Mouse (Mus musculus) limb, embryonic 14.5 days (tissue): ENCODE data around the gene Gdi1. TPM values are rescaled to one million over a fixed set of nuclear protein-coding genes. Genes with fewer than 3 reads are reported as not detected.
"Not testable (repeated sequence)": the region's sequence is repeated elsewhere in the genome, so short reads cannot be mapped to it uniquely, and the experiment has no call there.

Experiments used
- ATAC-seq: fragments of 200-750 bp; cut with Nextera tagmentation; 2 replicates; pipeline ENCODE4 v1.8.0; 2017; ENCODE audit warnings: low read depth, moderate number of reproducible peaks, moderate TSS enrichment; ENCODE audit not compliant: low FRiP score
- DNase-seq: peaks from one replicate; pipeline ENCODE4 v3.0.0-alpha.2; 2015; ENCODE audit warnings: low spot score
- H3K27ac ChIP-seq: fragments of 300-500 bp; sonication (generic); replicated peaks from 2 replicates; pipeline ENCODE4 v1.5.1; 2014; ENCODE audit warnings: low read depth, mild to moderate bottlenecking, low read length, moderate library complexity, mixed read lengths
- H3K27me3 ChIP-seq: fragments of 300-500 bp; sonication (generic); 2 replicates; pipeline ENCODE4 v1.6.1; 2014; ENCODE audit warnings: low read length, mixed read lengths; ENCODE audit not compliant: control insufficient read depth, insufficient read depth
- H3K36me3 ChIP-seq: fragments of 300-500 bp; sonication (generic); 2 replicates; pipeline ENCODE4 v1.6.1; 2014; ENCODE audit warnings: mild to moderate bottlenecking, low read length, moderate library complexity, mixed read lengths; ENCODE audit not compliant: control insufficient read depth, insufficient read depth
- H3K4me1 ChIP-seq: fragments of 300-500 bp; sonication (generic); 2 replicates; pipeline ENCODE4 v1.6.1; 2014; ENCODE audit warnings: antibody characterized with exemption, low read length, mixed read lengths; ENCODE audit not compliant: control insufficient read depth, insufficient read depth
- H3K4me2 ChIP-seq: fragments of 300-500 bp; sonication (generic); replicated peaks from 2 replicates; pipeline ENCODE4 v1.6.1; 2014; ENCODE audit warnings: low read depth, mild to moderate bottlenecking, low read length, moderate library complexity; ENCODE audit not compliant: severe bottlenecking
- H3K4me3 ChIP-seq: fragments of 300-500 bp; sonication (generic); replicated peaks from 2 replicates; pipeline ENCODE4 v1.5.1; 2014; ENCODE audit warnings: low read length
- H3K9ac ChIP-seq: fragments of 300-500 bp; sonication (generic); 2 replicates; pipeline ENCODE4 v1.6.1; 2014; ENCODE audit warnings: mild to moderate bottlenecking, low read depth, low read length, moderate library complexity; ENCODE audit not compliant: severe bottlenecking
- H3K9me3 ChIP-seq: fragments of 300-500 bp; sonication (generic); 2 replicates; pipeline ENCODE4 v1.6.1; 2016; ENCODE audit warnings: low read length; ENCODE audit not compliant: control insufficient read depth
- POLR2A ChIP-seq: fragments of 200-500 bp; IDR thresholded peaks from 2 replicates; pipeline ENCODE4 v1.8.0; 2012; ENCODE audit warnings: inconsistent platforms, mild to moderate bottlenecking, moderate library complexity, borderline replicate concordance; ENCODE audit not compliant: insufficient read depth, insufficient read length; ENCODE audit errors: extremely low read depth
- WGBS: fragments of 180-500 bp; shearing (Covaris S2); extraction: QIAGEN DNeasy Blood & Tissue Kit; methylation state at CpG from one replicate; pipeline ENCODE4 v1.1.7; 2014; 5-methylcytosine and 5-hydroxymethylcytosine counted together
- microRNA-seq: library from miRNA; unstranded; fragments of <30 nt; microRNA quantifications from one replicate; pipeline ENCODE4, GENCODE M21; 2016
- polyA plus RNA-seq, 2 experiments: library from polyadenylated mRNA; depleted of rRNA in 1 of 2; stranded (reverse) in 1 of 2; unstranded in 1 of 2; fragments of >200 nt; fragmentation: Nextera tagmentation in 1 of 2; extraction: Ambion mirVana in 1 of 2; gene quantifications; 2 replicates each; pipeline versions ENCODE4 v1.2.1 to v1.2.3; 2012 to 2014

Gdi1 gene
- polyA plus RNA-seq, 2 experiments: 147 to 604 TPM

- H3K9ac ChIP-seq: peak overlapping the region; percentile 56
- ATAC-seq (peak; percentile 53), DNase-seq (no peak)
- no peak for TF ChIP-seq POLR2A
- no peaks in the 10 kb centered on the region for H3K9me3 ChIP-seq
- no peaks in the 10 kb centered on the region for H3K36me3 ChIP-seq
- H3K4me2 ChIP-seq: peak overlapping the region; percentile 49
- H3K27me3 ChIP-seq: no peaks in the 10 kb centered on the region
- H3K27ac ChIP-seq: no peak overlapping the region
- peak overlapping the region; percentile 47 for H3K4me3 ChIP-seq
- WGBS: 26% methylated on average over 13 of the region's 13 CpGs
- H3K4me1 ChIP-seq: 0 out of 2 replicates have a peak, but pooled peaks cover 3% of the 10 kb centered on the region
These were observed 48.1 kb downstream of the Gdi1 start for GRCm38 (mm10) chrX:74352645-74353466.

- peak within 1 kb of the TSS; percentile 56 for H3K9ac ChIP-seq
- H3K27ac ChIP-seq: no peak within 1 kb of the TSS
- peak; percentile 55 for DNase-seq
- H3K36me3 ChIP-seq: no peaks in the 10 kb centered on the region
- peak within 1 kb of the TSS; percentile 47 for H3K4me3 ChIP-seq
- TF ChIP-seq POLR2A: 0 out of 2 replicates have a peak, but pooled peaks have one; percentile 34
- H3K4me2 ChIP-seq: peak within 1 kb of the TSS; percentile 49
- 0 out of 2 replicates have a peak, but pooled peaks cover 3% of the 10 kb centered on the region for H3K4me1 ChIP-seq
- no peaks in the 10 kb centered on the region for H3K9me3 ChIP-seq
- WGBS: 28% methylated on average over 13 of the region's 22 CpGs
- ATAC-seq: peak; percentile 83
- H3K27me3 ChIP-seq: no peaks in the 10 kb centered on the region
These were observed 48.6 kb downstream of the Gdi1 start, which contains the start of gene Lage3 for GRCm38 (mm10) chrX:74353467-74353770. Gene Lage3, minus strand, starts transcription at chrX:74353618.

- not testable (repeated sequence) for H3K9ac ChIP-seq, DNase-seq, H3K4me1 ChIP-seq, H3K27me3 ChIP-seq, H3K4me2 ChIP-seq, ATAC-seq, H3K9me3 ChIP-seq, H3K4me3 ChIP-seq, H3K36me3 ChIP-seq, H3K27ac ChIP-seq
- 87% methylated on average over 2 of the region's 3 CpGs for WGBS
These were observed 52.3 kb downstream of the Gdi1 start for GRCm38 (mm10) chrX:74357069-74357468.

GRCm38 (mm10) chrX:74359171-74359570 lies 54.4 kb downstream of the Gdi1 start:
- Histone ChIP-seq H3K4me3 (no peak overlapping the region), H3K4me1 (no peaks in the 10 kb centered on the region), H3K27me3 (no peaks in the 10 kb centered on the region), H3K9ac (no peak overlapping the region), H3K27ac (no peak overlapping the region), H3K9me3 (no peaks in the 10 kb centered on the region), H3K36me3 (no peaks in the 10 kb centered on the region), H3K4me2 (no peak overlapping the region)
- no peak for DNase-seq
- TF ChIP-seq POLR2A: no peak
- WGBS: 32% methylated on average over 11 of the region's 11 CpGs
- no peak for ATAC-seq

Small RNAs within 50 kb of the gene (microRNA-seq; reads per million reads assigned to microRNA genes)
- gene Mir7091 (not detected), gene Mir7092 (1.1 reads per million)

Other genes with a start within 250 kb of the Gdi1 start
- gene Opn1mw, start 177.5 kb upstream of the Gdi1 start, polyA plus RNA-seq (2012; rRNA removed): not detected in 2 replicates
- gene Opn1mw, start 177.5 kb upstream of the Gdi1 start, polyA plus RNA-seq (2014; fragmentation: Nextera tagmentation; extraction: Ambion mirVana): not detected in 2 replicates
- 12.3 and 13.0 TPM in 2 replicates for gene Mecp2, start 169.6 kb upstream of the Gdi1 start, polyA plus RNA-seq (2012; rRNA removed)
- gene Mecp2, start 169.6 kb upstream of the Gdi1 start, polyA plus RNA-seq (2014; fragmentation: Nextera tagmentation; extraction: Ambion mirVana): 9.0 and 11.1 TPM in 2 replicates
- not detected in 2 replicates for gene Tex28, start 137.2 kb upstream of the Gdi1 start, polyA plus RNA-seq (2012; rRNA removed)
- gene Tex28, start 137.2 kb upstream of the Gdi1 start, polyA plus RNA-seq (2014; fragmentation: Nextera tagmentation; extraction: Ambion mirVana): not detected in 2 replicates
- 0.03 and 0.04 TPM in 2 replicates for gene Tktl1, start 127.7 kb upstream of the Gdi1 start, polyA plus RNA-seq (2012; rRNA removed)
- gene Tktl1, start 127.7 kb upstream of the Gdi1 start, polyA plus RNA-seq (2014; fragmentation: Nextera tagmentation; extraction: Ambion mirVana): not detected in 2 replicates
- gene Flna, start 55.2 kb upstream of the Gdi1 start, polyA plus RNA-seq (2012; rRNA removed): 573 and 611 TPM in 2 replicates
- gene Flna, start 55.2 kb upstream of the Gdi1 start, polyA plus RNA-seq (2014; fragmentation: Nextera tagmentation; extraction: Ambion mirVana): 335 and 363 TPM in 2 replicates
- 107 and 143 TPM in 2 replicates for gene Emd, start 50.3 kb upstream of the Gdi1 start, polyA plus RNA-seq (2012; rRNA removed)
- gene Emd, start 50.3 kb upstream of the Gdi1 start, polyA plus RNA-seq (2014; fragmentation: Nextera tagmentation; extraction: Ambion mirVana): 28.0 and 30.4 TPM in 2 replicates
- gene Rpl10, start 34.2 kb upstream of the Gdi1 start, polyA plus RNA-seq (2012; rRNA removed): 2,306 and 2,672 TPM in 2 replicates
- gene Rpl10, start 34.2 kb upstream of the Gdi1 start, polyA plus RNA-seq (2014; fragmentation: Nextera tagmentation; extraction: Ambion mirVana): 939 and 993 TPM in 2 replicates
- 99.7 and 116 TPM in 2 replicates for gene Taz, start 23.1 kb upstream of the Gdi1 start, polyA plus RNA-seq (2012; rRNA removed)
- gene Taz, start 23.1 kb upstream of the Gdi1 start, polyA plus RNA-seq (2014; fragmentation: Nextera tagmentation; extraction: Ambion mirVana): 64.0 and 70.6 TPM in 2 replicates
- gene Dnase1l1, start 22.7 kb upstream of the Gdi1 start, polyA plus RNA-seq (2012; rRNA removed): 20.2 and 24.3 TPM in 2 replicates
- 12.8 and 14.4 TPM in 2 replicates for gene Dnase1l1, start 22.7 kb upstream of the Gdi1 start, polyA plus RNA-seq (2014; fragmentation: Nextera tagmentation; extraction: Ambion mirVana)
- gene Atp6ap1, start 7.9 kb upstream of the Gdi1 start, polyA plus RNA-seq (2012; rRNA removed): 224 and 272 TPM in 2 replicates
- gene Atp6ap1, start 7.9 kb upstream of the Gdi1 start, polyA plus RNA-seq (2014; fragmentation: Nextera tagmentation; extraction: Ambion mirVana): 124 and 128 TPM in 2 replicates
- 31.5 and 49.7 TPM in 2 replicates for gene Fam50a, start 8.0 kb downstream of the Gdi1 start, polyA plus RNA-seq (2012; rRNA removed)
- 53.5 and 53.7 TPM in 2 replicates for gene Fam50a, start 8.0 kb downstream of the Gdi1 start, polyA plus RNA-seq (2014; fragmentation: Nextera tagmentation; extraction: Ambion mirVana)
- gene Plxna3, start 24.1 kb downstream of the Gdi1 start, polyA plus RNA-seq (2012; rRNA removed): 117 and 152 TPM in 2 replicates
- gene Plxna3, start 24.1 kb downstream of the Gdi1 start, polyA plus RNA-seq (2014; fragmentation: Nextera tagmentation; extraction: Ambion mirVana): 21.4 and 21.8 TPM in 2 replicates
- gene Lage3, start 48.6 kb downstream of the Gdi1 start, polyA plus RNA-seq (2012; rRNA removed): 104 and 119 TPM in 2 replicates
- gene Lage3, start 48.6 kb downstream of the Gdi1 start, polyA plus RNA-seq (2014; fragmentation: Nextera tagmentation; extraction: Ambion mirVana): 105 and 106 TPM in 2 replicates
- gene Ubl4a, start 68.2 kb downstream of the Gdi1 start, polyA plus RNA-seq (2012; rRNA removed): 58.5 and 60.7 TPM in 2 replicates
- gene Ubl4a, start 68.2 kb downstream of the Gdi1 start, polyA plus RNA-seq (2014; fragmentation: Nextera tagmentation; extraction: Ambion mirVana): 77.1 and 79.6 TPM in 2 replicates
- gene Slc10a3, start 68.4 kb downstream of the Gdi1 start, polyA plus RNA-seq (2012; rRNA removed): 16.0 and 21.0 TPM in 2 replicates
- 20.2 and 24.4 TPM in 2 replicates for gene Slc10a3, start 68.4 kb downstream of the Gdi1 start, polyA plus RNA-seq (2014; fragmentation: Nextera tagmentation; extraction: Ambion mirVana)
- 50.6 and 60.3 TPM in 2 replicates for gene Fam3a, start 88.3 kb downstream of the Gdi1 start, polyA plus RNA-seq (2012; rRNA removed)
- 39.3 and 41.8 TPM in 2 replicates for gene Fam3a, start 88.3 kb downstream of the Gdi1 start, polyA plus RNA-seq (2014; fragmentation: Nextera tagmentation; extraction: Ambion mirVana)
- gene Ikbkg, start 88.3 kb downstream of the Gdi1 start, polyA plus RNA-seq (2012; rRNA removed): 13.7 and 17.4 TPM in 2 replicates
- gene Ikbkg, start 88.3 kb downstream of the Gdi1 start, polyA plus RNA-seq (2014; fragmentation: Nextera tagmentation; extraction: Ambion mirVana): 23.9 and 25.6 TPM in 2 replicates
- 35.2 and 35.4 TPM in 2 replicates for gene G6pdx, start 124.2 kb downstream of the Gdi1 start, polyA plus RNA-seq (2012; rRNA removed)
- 48.3 and 51.8 TPM in 2 replicates for gene G6pdx, start 124.2 kb downstream of the Gdi1 start, polyA plus RNA-seq (2014; fragmentation: Nextera tagmentation; extraction: Ambion mirVana)
- 1.1 and 2.8 TPM in 2 replicates for gene Gm6880, start 176.4 kb downstream of the Gdi1 start, polyA plus RNA-seq (2012; rRNA removed)
- 1.4 and 2.7 TPM in 2 replicates for gene Gm6880, start 176.4 kb downstream of the Gdi1 start, polyA plus RNA-seq (2014; fragmentation: Nextera tagmentation; extraction: Ambion mirVana)